Mouse (Mus musculus) myocyte (in vitro differentiated cells): ENCODE data around the gene Zfhx3.

Experiments
- POLR2A ChIP-seq: IDR thresholded peaks from one replicate; pipeline ENCODE4 v1.6.1; 2011; ENCODE audit warnings: low read depth, mild to moderate bottlenecking, control low read depth, moderate library complexity; ENCODE audit not compliant: insufficient read length
- TCF3 ChIP-seq: IDR thresholded peaks from one replicate; pipeline ENCODE4 v1.6.1; 2011; ENCODE audit warnings: low read depth, control low read depth; ENCODE audit not compliant: insufficient read length
- USF1 ChIP-seq: IDR thresholded peaks from one replicate; pipeline ENCODE4 v1.6.1; 2011; ENCODE audit warnings: low read depth, mild to moderate bottlenecking, control low read depth, moderate library complexity

DNA sequence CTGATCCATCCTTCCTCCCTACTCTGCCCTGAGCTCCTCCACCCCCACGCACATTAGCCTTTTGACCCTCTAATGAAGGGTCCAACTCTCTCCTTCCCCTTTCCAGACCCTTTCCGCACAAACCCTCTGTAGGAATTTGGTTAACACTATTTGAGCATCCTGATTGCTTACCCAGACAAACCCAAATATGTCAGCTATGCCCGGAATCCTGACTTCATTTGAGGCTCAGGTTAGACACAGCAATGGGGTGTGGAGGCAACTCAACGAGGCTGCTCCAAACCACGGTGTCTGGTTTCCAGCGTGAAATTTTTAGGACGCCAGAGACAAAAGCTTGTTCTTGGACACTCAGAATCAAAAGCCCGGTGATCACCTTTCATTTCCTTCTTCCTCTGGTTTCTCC is 252.1 kb downstream of the Zfhx3 start:
- TF ChIP-seq POLR2A (no peak), TCF3 (no peak), USF1 (no peak)
